Mouse (Mus musculus) liver, embryonic 13.5 days (tissue): ENCODE data around the gene Smarcc1. TPM values are rescaled to one million over a fixed set of nuclear protein-coding genes. Genes with fewer than 3 reads are reported as not detected.
A peak's percentile ranks its signal among the peaks of the same experiment; 100 is the strongest.

Experiments
- microRNA-seq: library from miRNA; unstranded; fragments of <30 nt; microRNA quantifications from one replicate; pipeline ENCODE4, GENCODE M21; 2016
- polyA plus RNA-seq: library from polyadenylated mRNA; unstranded; fragments of >200 nt; fragmentation: Nextera tagmentation; extraction: Ambion mirVana; gene quantifications from 2 replicates; pipeline ENCODE4 v1.2.1, GENCODE M21; 2015

Smarcc1 gene
- polyA plus RNA-seq, 1 experiment from 2014 or later = 43.4 TPM

Small RNAs within 50 kb of the gene (microRNA-seq; reads per million reads assigned to microRNA genes)
- gene Mir6236 = 285 reads per million, percentile 63 among the genes with 10 or more reads in this experiment

Other genes with a start within 250 kb of the Smarcc1 start
- gene Cdc25a, start 242.1 kb upstream of the Smarcc1 start, polyA plus RNA-seq = 16.7 and 18.8 TPM in 2 replicates
- 9.0 and 12.4 TPM in 2 replicates for gene Map4, start 186.2 kb upstream of the Smarcc1 start, polyA plus RNA-seq
- gene Dhx30, start 122 bp downstream of the Smarcc1 start, polyA plus RNA-seq = 40.3 and 49.1 TPM in 2 replicates
- gene Cspg5, start 126.1 kb downstream of the Smarcc1 start, polyA plus RNA-seq = 0.20 and 0.27 TPM in 2 replicates
- 11.1 and 11.3 TPM in 2 replicates for gene Elp6, start 187.5 kb downstream of the Smarcc1 start, polyA plus RNA-seq
- gene Scap, start 215.6 kb downstream of the Smarcc1 start, polyA plus RNA-seq = 20.6 and 23.2 TPM in 2 replicates